In genomic region chr2:142381081-142381579, GRCm38 (mm10) we compare ENCODE assay signal across 15 mouse cellular contexts.
DNase-seq lines count a peak whose midpoint lies in the region; ATAC-seq and TF ChIP-seq lines count a peak whose summit lies in the region.
"Had no signal": no experiment of that assay in that cellular context is flagged by ENCODE, and none has a peak within 500 bp of the region (broad histone marks: within the 10 kb centered on the region; RNA-seq: fewer than 3 reads in every experiment).

No protein-coding gene starts in this region.

- H3K9me3 ChIP-seq in heart, embryonic 12.5 days (replicated peaks): no peaks in the 10 kb centered on the region
- no peaks in the 10 kb centered on the region for H3K9me3 ChIP-seq in midbrain, embryonic 15.5 days
- H3K9me3 ChIP-seq: embryonic facial prominence, embryonic 12.5 days; heart, embryonic 10.5 days; heart, embryonic 15.5 days; hindbrain, embryonic 13.5 days had no signal

- H3K36me3 ChIP-seq in heart, embryonic 12.5 days: no peaks in the 10 kb centered on the region
- H3K36me3 ChIP-seq in midbrain, embryonic 15.5 days (replicated peaks): no peaks in the 10 kb centered on the region
- no peaks in the 10 kb centered on the region for H3K36me3 ChIP-seq in kidney, adult 2 months (ENCODE audit: control insufficient read depth, insufficient read depth, low read length)
- H3K36me3 ChIP-seq: embryonic facial prominence, embryonic 12.5 days; heart, embryonic 10.5 days; heart, embryonic 15.5 days; hindbrain, embryonic 13.5 days had no signal

- 78% methylated on average over 2 of the region's 2 CpGs for WGBS in heart, embryonic 12.5 days
- WGBS in midbrain, embryonic 15.5 days: 93% methylated on average over 2 of the region's 2 CpGs
- 93% methylated on average over 2 of the region's 2 CpGs for WGBS in kidney, adult 2 months

- DNase-seq in heart, adult 11 months: peak; percentile 66
- DNase-seq in cerebellum, adult 18-20 months: peak; percentile 21 to 42
- DNase-seq in cerebellum, adult 9-11 months: peak; percentile 51
- DNase-seq in gastrocnemius, postnatal 10 days: no peak
- DNase-seq in kidney, adult 2 months: no peak
- DNase-seq: adrenal gland, postnatal 10 days; gastrocnemius, postnatal 25 days; kidney, adult 11 months had no signal

- ATAC-seq in heart, embryonic 12.5 days (ENCODE audit: insufficient number of reproducible peaks, low FRiP score): no peak
- ATAC-seq in midbrain, embryonic 15.5 days (replicated peaks): no peak
- ATAC-seq: hindbrain, postnatal 0 days had no signal

- no peak overlapping the region for H3K9ac ChIP-seq in heart, embryonic 12.5 days
- H3K9ac ChIP-seq in midbrain, embryonic 15.5 days: no peak overlapping the region
- H3K9ac ChIP-seq: embryonic facial prominence, embryonic 12.5 days; heart, embryonic 15.5 days; hindbrain, embryonic 13.5 days had no signal

- TF ChIP-seq CTCF in kidney, adult 2 months (conservative IDR thresholded peaks at IDR 0.05; ENCODE audit: insufficient read depth, insufficient read length, low read depth, low read length): no peak

- H3K27ac ChIP-seq in heart, embryonic 12.5 days (ENCODE audit: poor library complexity, severe bottlenecking): no peak overlapping the region
- no peak overlapping the region for H3K27ac ChIP-seq in midbrain, embryonic 15.5 days
- no peak overlapping the region for H3K27ac ChIP-seq in kidney, adult 2 months (ENCODE audit: insufficient read depth, low read depth, low read length)
- H3K27ac ChIP-seq: embryonic facial prominence, embryonic 12.5 days; heart, embryonic 10.5 days; heart, embryonic 15.5 days; hindbrain, embryonic 13.5 days; hindbrain, postnatal 0 days had no signal

- H3K4me3 ChIP-seq in heart, embryonic 12.5 days: no peak overlapping the region
- no peak overlapping the region for H3K4me3 ChIP-seq in midbrain, embryonic 15.5 days
- H3K4me3 ChIP-seq in kidney, adult 2 months (ENCODE audit: insufficient read depth, low read depth, low read length): no peak overlapping the region
- H3K4me3 ChIP-seq: embryonic facial prominence, embryonic 12.5 days; heart, embryonic 10.5 days; heart, embryonic 15.5 days; hindbrain, embryonic 13.5 days had no signal

- no peaks in the 10 kb centered on the region for H3K27me3 ChIP-seq in heart, embryonic 12.5 days (replicated peaks)
- H3K27me3 ChIP-seq in midbrain, embryonic 15.5 days (replicated peaks): no peaks in the 10 kb centered on the region
- H3K27me3 ChIP-seq in kidney, adult 2 months (replicated peaks; ENCODE audit: control insufficient read depth, insufficient read depth, low read length): no peaks in the 10 kb centered on the region
- H3K27me3 ChIP-seq: embryonic facial prominence, embryonic 12.5 days; heart, embryonic 15.5 days; hindbrain, embryonic 13.5 days had no signal

- TF ChIP-seq POLR2A in kidney, adult 2 months (IDR thresholded peaks at IDR 0.05; ENCODE audit: low read depth, low read length): no peak

- H3K4me1 ChIP-seq in heart, embryonic 12.5 days (replicated peaks): no peaks in the 10 kb centered on the region
- H3K4me1 ChIP-seq in midbrain, embryonic 15.5 days: no peaks in the 10 kb centered on the region
- no peaks in the 10 kb centered on the region for H3K4me1 ChIP-seq in kidney, adult 2 months (ENCODE audit: control insufficient read depth, insufficient read depth, low read length)
- H3K4me1 ChIP-seq: embryonic facial prominence, embryonic 12.5 days; heart, embryonic 10.5 days; heart, embryonic 15.5 days; hindbrain, embryonic 13.5 days had no signal

- H3K4me2 ChIP-seq in heart, embryonic 12.5 days: no peak overlapping the region
- H3K4me2 ChIP-seq in midbrain, embryonic 15.5 days: no peak overlapping the region
- H3K4me2 ChIP-seq: embryonic facial prominence, embryonic 12.5 days; heart, embryonic 15.5 days; hindbrain, embryonic 13.5 days had no signal

Comparison
In these comparisons a context has a peak if more than half of its experiments do, and no peak if none do; other contexts are left out.
1. DNase-seq: peak in heart, adult 11 months (single experiment), cerebellum, adult 18-20 months (2 of 2) and cerebellum, adult 9-11 months (single experiment); none in gastrocnemius, postnatal 10 days (single experiment) and kidney, adult 2 months (single experiment).